Mouse (Mus musculus) CH12.LX (cell line): ENCODE measurements around the gene Armc5.

Source experiments
- MAFK ChIP-seq: IDR thresholded peaks from 2 replicates; pipeline ENCODE4 v1.6.1; 2011; ENCODE audit warnings: low read length, improper control_type of control experiment; ENCODE audit not compliant: insufficient replicate concordance
- POLR2A ChIP-seq: IDR thresholded peaks from 2 replicates; pipeline ENCODE4 v1.6.1; 2011; ENCODE audit warnings: low read depth, mild to moderate bottlenecking, improper control_type of control experiment, low read length
- TCF12 ChIP-seq: IDR thresholded peaks from 2 replicates; pipeline ENCODE4 v1.6.1; 2014; ENCODE audit warnings: low read depth, mild to moderate bottlenecking, inconsistent platforms, low read length, improper control_type of control experiment

GRCm38 (mm10) chr7:128288923-128289544 lies 51.9 kb downstream of the Armc5 start:
- TF ChIP-seq MAFK (no peak), POLR2A (no peak), TCF12 (no peak)
